Mouse (Mus musculus) MEL (cell line): ENCODE data around the gene Gpam. TPM values are rescaled to one million over a fixed set of nuclear protein-coding genes. Genes with fewer than 3 reads are reported as not detected.

Experiments
- DNase-seq: peaks from one replicate; pipeline ENCODE4 v3.0.0; 2011; ENCODE audit warnings: low read depth, low spot score
- H3K27ac ChIP-seq: 2 replicates; pipeline ENCODE4 v1.5.1; 2012; ENCODE audit warnings: low read depth, mild to moderate bottlenecking, control low read depth, low read length, moderate library complexity; ENCODE audit not compliant: control insufficient read depth
- H3K27me3 ChIP-seq, 2 experiments: fragments of 150-350 bp in 1 of 2; sonication (generic) in 1 of 2; 2 replicates each; pipeline ENCODE4 v1.6.1; 2012; ENCODE audit warnings: low read length in 2 of 2, mild to moderate bottlenecking in 2 of 2, improper control_type of control experiment in 1 of 2, moderate library complexity in 1 of 2; ENCODE audit not compliant: insufficient read depth in 2 of 2, control insufficient read depth in 1 of 2
- H3K36me3 ChIP-seq, 2 experiments: 2 replicates each; pipeline ENCODE4 v1.6.1; 2012 to 2014; ENCODE audit warnings: low read length in 2 of 2, improper control_type of control experiment in 1 of 2, inconsistent platforms in 1 of 2, mild to moderate bottlenecking in 1 of 2; ENCODE audit not compliant: insufficient read depth in 2 of 2, control insufficient read depth in 1 of 2
- H3K4me1 ChIP-seq, 2 experiments: fragments of 150-350 bp in 1 of 2; sonication (generic) in 1 of 2; 2 replicates each; pipeline ENCODE4 v1.6.1; 2012; ENCODE audit warnings: low read length in 2 of 2, improper control_type of control experiment in 1 of 2, mild to moderate bottlenecking in 1 of 2; ENCODE audit not compliant: insufficient read depth in 2 of 2, control insufficient read depth in 1 of 2
- H3K4me3 ChIP-seq, 2 experiments: fragments of 150-350 bp in 1 of 2; sonication (generic) in 1 of 2; 2 replicates each; pipeline ENCODE4 v1.5.1; 2012; ENCODE audit warnings: low read depth in 2 of 2, low read length in 2 of 2, mild to moderate bottlenecking in 2 of 2, moderate library complexity in 2 of 2, control low read depth in 1 of 2, improper control_type of control experiment in 1 of 2; ENCODE audit not compliant: control insufficient read depth in 1 of 2, insufficient read depth in 1 of 2
- H3K79me2 ChIP-seq: 2 replicates; pipeline ENCODE4 v1.6.1; 2012; ENCODE audit warnings: mild to moderate bottlenecking, low read length, moderate library complexity; ENCODE audit not compliant: control insufficient read depth, poor library complexity, insufficient read depth
- H3K9ac ChIP-seq: 2 replicates; pipeline ENCODE4 v1.6.1; 2012; ENCODE audit warnings: low read depth, mild to moderate bottlenecking, control low read depth, low read length, moderate library complexity; ENCODE audit not compliant: control insufficient read depth, poor library complexity, severe bottlenecking
- H3K9me3 ChIP-seq: fragments of 150-350 bp; sonication (generic); replicated peaks from 2 replicates; pipeline ENCODE4 v1.6.1; 2012; ENCODE audit warnings: mild to moderate bottlenecking, low read length, improper control_type of control experiment, moderate library complexity; ENCODE audit not compliant: insufficient read depth
- CHD1 ChIP-seq: IDR thresholded peaks from 2 replicates; pipeline ENCODE4 v1.6.1; 2012; ENCODE audit warnings: low read depth, mild to moderate bottlenecking, inconsistent platforms, low read length, improper control_type of control experiment
- CHD2 ChIP-seq: IDR thresholded peaks from 2 replicates; pipeline ENCODE4 v1.6.1; 2011; ENCODE audit warnings: low read length, improper control_type of control experiment
- CTCF ChIP-seq, 3 experiments: IDR thresholded peaks in 2 of 3; conservative IDR thresholded peaks in 1 of 3; 2 replicates each; pipeline ENCODE4 v1.5.1; 2011 to 2012; ENCODE audit warnings: low read length in 3 of 3, low read depth in 2 of 3, mild to moderate bottlenecking in 2 of 3, improper control_type of control experiment in 1 of 3, inconsistent platforms in 1 of 3, mixed read lengths in 1 of 3, moderate library complexity in 1 of 3; ENCODE audit not compliant: control insufficient read depth in 1 of 3, insufficient read depth in 1 of 3, poor library complexity in 1 of 3, severe bottlenecking in 1 of 3
- EP300 ChIP-seq, 2 experiments: IDR thresholded peaks; 2 replicates each; pipeline ENCODE4 v1.6.1; 2011; ENCODE audit warnings: improper control_type of control experiment in 2 of 2, low read length in 2 of 2, low read depth in 1 of 2, mild to moderate bottlenecking in 1 of 2
- ETS1 ChIP-seq: IDR thresholded peaks from 2 replicates; pipeline ENCODE4 v1.6.1; 2012; ENCODE audit warnings: low read depth, mild to moderate bottlenecking, inconsistent platforms, low read length, improper control_type of control experiment, moderate library complexity
- GABPA ChIP-seq: IDR thresholded peaks from 2 replicates; pipeline ENCODE4 v1.6.1; 2012; ENCODE audit warnings: low read depth, mild to moderate bottlenecking, inconsistent platforms, low read length, improper control_type of control experiment, moderate library complexity
- HCFC1 ChIP-seq: IDR thresholded peaks from 2 replicates; pipeline ENCODE4 v1.6.1; 2012; ENCODE audit warnings: low read depth, mild to moderate bottlenecking, inconsistent platforms, low read length, improper control_type of control experiment, moderate library complexity
- JUND ChIP-seq: IDR thresholded peaks from 2 replicates; pipeline ENCODE4 v1.6.1; 2011; ENCODE audit warnings: low read depth, mild to moderate bottlenecking, improper control_type of control experiment, low read length
- KAT2A ChIP-seq: conservative IDR thresholded peaks from 2 replicates; pipeline ENCODE4 v1.6.1; 2012; ENCODE audit warnings: low read depth, low read length, improper control_type of control experiment, inconsistent platforms
- MXI1 ChIP-seq: IDR thresholded peaks from 2 replicates; pipeline ENCODE4 v1.6.1; 2011; ENCODE audit warnings: mild to moderate bottlenecking, low read depth, low read length, improper control_type of control experiment
- MYC ChIP-seq: IDR thresholded peaks from 2 replicates; pipeline ENCODE4 v1.6.1; 2011; ENCODE audit warnings: low read depth, mild to moderate bottlenecking, low read length, improper control_type of control experiment, moderate library complexity
- NELFE ChIP-seq: IDR thresholded peaks from 2 replicates; pipeline ENCODE4 v1.6.1; 2011; ENCODE audit warnings: low read depth, low read length, improper control_type of control experiment
- NRF1 ChIP-seq: IDR thresholded peaks from 2 replicates; pipeline ENCODE4 v1.6.1; 2014; ENCODE audit warnings: low read depth, mild to moderate bottlenecking, inconsistent platforms, low read length, improper control_type of control experiment, moderate library complexity; ENCODE audit not compliant: poor library complexity, insufficient read depth, severe bottlenecking
- POLR2A ChIP-seq, 2 experiments: IDR thresholded peaks; 2 replicates each; pipeline ENCODE4 v1.6.1; 2011 to 2012; ENCODE audit warnings: low read length in 2 of 2, mild to moderate bottlenecking in 2 of 2, control low read depth in 1 of 2, improper control_type of control experiment in 1 of 2, low read depth in 1 of 2, moderate library complexity in 1 of 2; ENCODE audit not compliant: control insufficient read depth in 1 of 2, insufficient read depth in 1 of 2, poor library complexity in 1 of 2
- POLR2AphosphoS5 ChIP-seq: IDR thresholded peaks from 2 replicates; pipeline ENCODE4 v1.6.1; 2012; ENCODE audit warnings: low read depth, borderline replicate concordance, mild to moderate bottlenecking, inconsistent platforms, low read length, moderate library complexity, mixed read lengths
- RAD21 ChIP-seq: IDR thresholded peaks from 2 replicates; pipeline ENCODE4 v1.6.1; 2011; ENCODE audit warnings: mild to moderate bottlenecking, low read depth, low read length, improper control_type of control experiment
- SIN3A ChIP-seq: IDR thresholded peaks from 2 replicates; pipeline ENCODE4 v1.6.1; 2012; ENCODE audit warnings: low read length, improper control_type of control experiment, inconsistent platforms
- TCF12 ChIP-seq: IDR thresholded peaks from 2 replicates; pipeline ENCODE4 v1.6.1; 2014; ENCODE audit warnings: low read depth, mild to moderate bottlenecking, inconsistent platforms, low read length, improper control_type of control experiment, moderate library complexity
- UBTF ChIP-seq: IDR thresholded peaks from 2 replicates; pipeline ENCODE4 v1.6.1; 2012; ENCODE audit warnings: low read depth, mild to moderate bottlenecking, inconsistent platforms, low read length, improper control_type of control experiment, moderate library complexity, borderline replicate concordance; ENCODE audit not compliant: insufficient read depth
- USF1 ChIP-seq: IDR thresholded peaks from 2 replicates; pipeline ENCODE4 v1.6.1; 2014; ENCODE audit warnings: low read depth, mild to moderate bottlenecking, inconsistent platforms, low read length, improper control_type of control experiment, moderate library complexity
- USF2 ChIP-seq, 2 experiments: IDR thresholded peaks; 2 replicates each; pipeline ENCODE4 v1.6.1; 2011 to 2012; ENCODE audit warnings: improper control_type of control experiment in 2 of 2, low read length in 2 of 2, borderline replicate concordance in 1 of 2, inconsistent platforms in 1 of 2, low read depth in 1 of 2, mild to moderate bottlenecking in 1 of 2; ENCODE audit not compliant: insufficient read depth in 1 of 2
- ZC3H11A ChIP-seq: IDR thresholded peaks from 2 replicates; pipeline ENCODE4 v1.6.1; 2012; ENCODE audit warnings: low read depth, mild to moderate bottlenecking, inconsistent platforms, low read length, improper control_type of control experiment
- ZMIZ1 ChIP-seq: IDR thresholded peaks from 2 replicates; pipeline ENCODE4 v1.6.1; 2012; ENCODE audit warnings: low read depth, mild to moderate bottlenecking, inconsistent platforms, low read length, improper control_type of control experiment, moderate library complexity
- ZNF384 ChIP-seq: IDR thresholded peaks from 2 replicates; pipeline ENCODE4 v1.6.1; 2012; ENCODE audit warnings: low read depth, mild to moderate bottlenecking, inconsistent platforms, low read length, improper control_type of control experiment
- polyA plus RNA-seq, 2 experiments: library from polyadenylated mRNA; stranded (reverse) in 1 of 2; unstranded in 1 of 2; fragments of >175 nt in 1 of 2; fragments of >200 nt in 1 of 2; gene quantifications; 2 replicates each; pipeline versions ENCODE4 v1.2.1 to v1.2.4; 2012; ENCODE audit warnings: low replicate concordance in 2 of 2, low read depth in 1 of 2; ENCODE audit not compliant: insufficient read length in 2 of 2, insufficient read depth in 1 of 2, missing spikeins in 1 of 2
- total RNA-seq: library from RNA; depleted of rRNA; stranded (reverse); fragments of 300-350 nt; gene quantifications from 2 replicates; pipeline ENCODE4 v1.2.3, GENCODE M21; 2012

Gpam gene
- total and polyA plus RNA-seq, 3 experiments: 26.2 to 327 (median 37.1) TPM

DNA sequence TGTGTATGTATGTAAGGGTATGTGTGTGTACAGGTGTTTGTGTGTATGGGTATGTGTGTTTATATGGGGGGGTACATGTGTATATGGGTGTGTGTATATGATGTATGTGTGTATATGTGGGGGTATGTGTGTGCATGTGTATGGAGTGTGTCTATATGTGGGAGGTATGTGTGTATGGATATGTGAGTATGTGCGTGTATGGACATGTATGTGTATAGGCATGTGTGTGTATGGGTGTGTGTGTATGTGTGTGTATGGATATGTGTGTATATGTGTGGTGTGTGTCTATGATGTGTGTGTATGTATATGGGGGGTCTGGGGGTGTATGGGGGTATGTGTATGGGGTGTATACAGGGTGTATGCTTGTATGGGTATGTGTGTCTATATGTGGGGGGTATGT lies 1.4 kb upstream of the Gpam start:
- Histone ChIP-seq H3K4me3 (no peak overlapping the region), H3K27ac (no peak overlapping the region), H3K9me3 (no peaks in the 10 kb centered on the region), H3K79me2 (no peaks in the 10 kb centered on the region), H3K4me1 (no peaks in the 10 kb centered on the region), H3K36me3 (no peaks in the 10 kb centered on the region)
- DNase-seq: no peak
- TF ChIP-seq CTCF (IDR thresholded peaks at IDR 0.05 in 2 of 3, conservative IDR thresholded peaks at IDR 0.05 in 1 of 3; ENCODE audit: control insufficient read depth in 1 of 3, insufficient read depth in 1 of 3, low read depth in 2 of 3, low read length in 3 of 3, poor library complexity in 1 of 3, severe bottlenecking in 1 of 3): no peak
- TF ChIP-seq SIN3A: no peak
- TF ChIP-seq KAT2A: no peak
- no peak for TF ChIP-seq GABPA
- TF ChIP-seq, all 39 proteins: peak for 0
- Histone ChIP-seq H3K27me3 (peaks cover 0 to 4% of the 10 kb centered on the region in 2 experiments; a peak in 2 of 4 replicates), H3K9ac (no peak overlapping the region)

GRCm38 (mm10) chr19:55125456-55125855 lies 1.6 kb downstream of the Gpam start:
- H3K27me3 ChIP-seq: peaks cover 0 to 4% of the 10 kb centered on the region in 2 experiments; a peak in 2 of 4 replicates
- H3K36me3 ChIP-seq: no peaks in the 10 kb centered on the region
- H3K4me1 ChIP-seq: no peaks in the 10 kb centered on the region
- no peaks in the 10 kb centered on the region for H3K9me3 ChIP-seq
- H3K27ac ChIP-seq: no peak overlapping the region
- H3K4me3 ChIP-seq: no peak overlapping the region
- H3K9ac ChIP-seq: no peak overlapping the region
- DNase-seq: no peak
- no peak for TF ChIP-seq NELFE
- TF ChIP-seq USF2 (IDR thresholded peaks at IDR 0.05; ENCODE audit: borderline replicate concordance in 1 of 2, insufficient read depth in 1 of 2, low read depth in 1 of 2, low read length in 2 of 2): no peak
- no peak for TF ChIP-seq ZC3H11A
- TF ChIP-seq CHD2: no peak
- no peak for TF ChIP-seq ZMIZ1
- no peak for TF ChIP-seq MXI1
- no peaks in the 10 kb centered on the region for H3K79me2 ChIP-seq

DNA sequence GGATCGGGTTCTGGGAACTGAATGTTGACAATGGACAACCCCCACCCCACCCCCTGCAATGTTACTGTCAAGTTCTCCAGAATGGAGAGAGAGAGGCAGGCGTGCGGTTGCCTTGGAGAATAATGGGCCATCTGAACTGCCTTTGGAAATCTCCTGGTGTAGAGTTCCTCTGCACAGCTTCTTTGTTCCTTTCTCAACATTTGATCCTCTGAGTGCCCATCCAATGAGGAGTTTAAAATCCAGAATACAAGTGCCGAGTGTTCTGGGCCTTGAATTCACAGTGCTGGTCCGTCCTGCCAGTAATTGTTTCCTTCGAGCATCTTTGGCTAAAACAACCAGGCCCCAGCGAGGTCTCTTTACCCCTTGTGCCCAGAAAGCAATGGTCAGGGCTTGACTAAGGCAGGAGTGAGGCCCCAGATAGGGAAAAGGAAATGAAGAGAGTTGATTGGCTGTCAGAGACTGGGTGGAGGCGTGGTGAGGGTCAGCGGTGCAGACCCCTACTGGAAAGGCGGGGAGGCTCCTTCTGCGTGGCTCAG lies 4.0 kb downstream of the Gpam start:
- H3K9ac ChIP-seq: no peak overlapping the region
- no peaks in the 10 kb centered on the region for H3K79me2 ChIP-seq
- no peak for DNase-seq
- TF ChIP-seq USF1 (no peak), MYC (no peak), HCFC1 (no peak), JUND (no peak), EP300 (IDR thresholded peaks at IDR 0.05; ENCODE audit: low read depth in 1 of 2, low read length in 2 of 2) (no peak), CHD1 (no peak), SIN3A (no peak), POLR2A (IDR thresholded peaks at IDR 0.05; ENCODE audit: control insufficient read depth in 1 of 2, insufficient read depth in 1 of 2, low read depth in 1 of 2, low read length in 2 of 2, poor library complexity in 1 of 2) (no peak), POLR2AphosphoS5 (no peak), UBTF (no peak), ETS1 (no peak), ZNF384 (no peak), RAD21 (no peak), TCF12 (no peak), KAT2A (no peak), NRF1 (no peak)
- H3K4me3 ChIP-seq: no peak overlapping the region
- no peaks in the 10 kb centered on the region for H3K4me1 ChIP-seq
- H3K27ac ChIP-seq: no peak overlapping the region
- H3K36me3 ChIP-seq: no peaks in the 10 kb centered on the region
- H3K27me3 ChIP-seq: peaks cover 0 to 2% of the 10 kb centered on the region in 2 experiments; a peak in 1 of 4 replicates
- no peaks in the 10 kb centered on the region for H3K9me3 ChIP-seq
